Mouse (Mus musculus): ENCODE measurements around the gene Mnat1.

GRCm38 (mm10) chr12:73269933-73270332 lies 146.4 kb downstream of the Mnat1 start:
- TF ChIP-seq RAD21 (IDR thresholded peaks at IDR 0.05; ENCODE audit: low read depth, low read length), result no peak
- TF ChIP-seq MAX (IDR thresholded peaks at IDR 0.05; ENCODE audit: low read length), result no peak
- TF ChIP-seq ELF1 (IDR thresholded peaks at IDR 0.05; ENCODE audit: low read depth, low read length), result no peak
